Mouse (Mus musculus): ENCODE data around the gene Aqr. TPM values are rescaled to one million over a fixed set of nuclear protein-coding genes. Genes with fewer than 3 reads are reported as not detected.
"Not testable (repeated sequence)": the region's sequence is repeated elsewhere in the genome, so short reads cannot be mapped to it uniquely, and the experiment has no call there.

Aqr gene
- 45.2 and 49.9 TPM in 2 replicates for polyA plus RNA-seq (2016; fragmentation: Nextera tagmentation; extraction: Ambion mirVana)

DNA sequence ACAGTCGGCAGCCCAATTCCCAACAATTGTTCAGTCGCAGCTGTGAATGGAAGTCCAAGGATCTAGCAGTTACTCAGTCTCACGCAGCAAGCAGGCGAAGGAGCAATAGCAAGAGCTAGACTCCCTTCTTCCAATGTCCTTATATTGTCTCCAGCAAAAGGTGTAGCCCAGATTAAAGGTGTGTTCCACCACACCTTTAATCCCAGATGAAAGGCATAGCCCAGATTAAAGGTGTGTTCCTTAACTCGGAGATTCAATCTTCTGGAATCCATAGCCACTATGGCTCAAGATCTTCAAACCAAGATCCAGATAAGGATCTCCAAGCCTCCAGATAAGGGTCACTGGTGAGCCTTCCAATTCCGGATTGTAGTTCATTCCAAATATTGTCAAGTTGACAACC is at the start of gene Aqr:
Gene Aqr, minus strand, starts transcription at position 101 of the 400 bp plus-strand sequence.
- not testable (repeated sequence) for H3K4me3 ChIP-seq; H3K27me3 ChIP-seq (ENCODE audit: low read depth, poor library complexity, severe bottlenecking); H3K27ac ChIP-seq (replicated peaks); H3K9me3 ChIP-seq (replicated peaks); DNase-seq (ENCODE audit: low spot score); H3K36me3 ChIP-seq; H3K4me1 ChIP-seq
- WGBS = 88% methylated on average over 1 of the region's 6 CpGs

DNA sequence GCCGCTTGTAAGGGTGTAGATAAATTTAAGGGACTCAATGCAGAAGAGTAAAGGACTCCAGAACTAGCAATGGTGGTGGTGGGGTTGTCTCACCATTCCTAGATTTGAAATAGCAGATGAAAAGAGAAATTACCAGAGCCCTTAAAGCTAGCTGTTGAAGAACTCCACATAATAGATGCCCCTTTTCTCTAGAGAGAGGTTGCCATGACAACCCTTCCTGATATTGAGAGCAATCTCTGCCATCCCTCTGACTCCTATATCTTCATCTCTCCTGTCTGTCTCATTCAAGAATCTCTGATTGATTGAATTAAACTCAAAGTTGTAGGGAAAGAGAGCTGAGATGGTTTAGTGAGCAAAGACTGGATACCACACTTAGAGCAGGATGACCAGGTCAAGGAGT is 49.7 kb upstream of the Aqr start:
- no peak overlapping the region for H3K27ac ChIP-seq (replicated peaks)
- H3K4me3 ChIP-seq = no peak overlapping the region
- DNase-seq (ENCODE audit: low spot score) = no peak
- 0 out of 2 replicates have a peak, but pooled peaks cover 4% of the 10 kb centered on the region for H3K4me1 ChIP-seq
- no peaks in the 10 kb centered on the region for H3K9me3 ChIP-seq (replicated peaks)
- no peaks in the 10 kb centered on the region for H3K36me3 ChIP-seq
- 83% methylated on average over 1 of the region's 1 CpGs for WGBS
- no peaks in the 10 kb centered on the region for H3K27me3 ChIP-seq (ENCODE audit: low read depth, poor library complexity, severe bottlenecking)

DNA sequence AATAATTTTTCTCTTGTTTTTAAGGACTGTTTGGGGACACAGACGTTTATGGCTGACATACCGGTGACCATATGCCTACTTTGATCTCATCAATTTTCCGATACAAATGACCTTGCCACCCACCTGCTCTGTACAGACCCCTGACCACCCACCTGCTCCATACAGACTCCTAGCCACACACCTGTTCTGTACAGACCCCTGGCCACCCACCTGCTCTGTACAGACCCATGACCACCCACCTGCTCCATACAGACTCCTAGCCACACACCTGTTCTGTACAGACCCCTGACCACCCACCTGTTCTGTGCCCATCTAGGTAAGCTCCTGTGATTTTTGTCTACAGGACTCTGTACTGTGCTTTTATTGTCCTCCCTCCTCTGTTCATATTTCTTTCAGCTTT is 48.8 kb upstream of the Aqr start:
- 93% methylated on average over 3 of the region's 3 CpGs for WGBS
- H3K4me3 ChIP-seq = no peak overlapping the region
- H3K36me3 ChIP-seq = no peaks in the 10 kb centered on the region
- no peak for DNase-seq (ENCODE audit: low spot score)
- H3K9me3 ChIP-seq (replicated peaks) = no peaks in the 10 kb centered on the region
- H3K27ac ChIP-seq (replicated peaks) = no peak overlapping the region
- H3K27me3 ChIP-seq (ENCODE audit: low read depth, poor library complexity, severe bottlenecking) = no peaks in the 10 kb centered on the region
- H3K4me1 ChIP-seq = 0 out of 2 replicates have a peak, but pooled peaks cover 4% of the 10 kb centered on the region

DNA sequence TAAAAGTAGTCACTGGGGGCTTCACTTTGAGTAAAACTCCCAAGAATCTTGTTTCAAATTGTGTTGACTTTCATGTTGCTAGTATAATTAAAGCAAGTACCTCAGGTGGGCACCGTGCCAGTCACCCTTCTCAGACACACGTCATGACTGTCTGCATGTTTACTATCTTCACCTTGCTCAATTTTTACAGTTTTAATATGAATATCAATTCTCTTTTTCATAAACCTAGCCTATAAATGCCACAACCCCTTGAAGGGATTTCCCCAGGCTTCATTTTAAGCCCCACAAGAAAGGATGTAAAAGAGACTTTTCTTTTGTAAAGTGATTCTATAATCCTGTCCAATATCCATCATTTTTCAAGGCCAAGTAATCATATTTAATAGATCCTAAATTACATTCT is 44.4 kb upstream of the Aqr start:
- H3K4me1 ChIP-seq = no peaks in the 10 kb centered on the region
- H3K4me3 ChIP-seq = no peak overlapping the region
- WGBS = 89% methylated on average over 2 of the region's 2 CpGs
- H3K36me3 ChIP-seq = no peaks in the 10 kb centered on the region
- no peaks in the 10 kb centered on the region for H3K27me3 ChIP-seq (ENCODE audit: low read depth, poor library complexity, severe bottlenecking)
- H3K9me3 ChIP-seq (replicated peaks) = no peaks in the 10 kb centered on the region
- no peak for DNase-seq (ENCODE audit: low spot score)
- no peak overlapping the region for H3K27ac ChIP-seq (replicated peaks)

DNA sequence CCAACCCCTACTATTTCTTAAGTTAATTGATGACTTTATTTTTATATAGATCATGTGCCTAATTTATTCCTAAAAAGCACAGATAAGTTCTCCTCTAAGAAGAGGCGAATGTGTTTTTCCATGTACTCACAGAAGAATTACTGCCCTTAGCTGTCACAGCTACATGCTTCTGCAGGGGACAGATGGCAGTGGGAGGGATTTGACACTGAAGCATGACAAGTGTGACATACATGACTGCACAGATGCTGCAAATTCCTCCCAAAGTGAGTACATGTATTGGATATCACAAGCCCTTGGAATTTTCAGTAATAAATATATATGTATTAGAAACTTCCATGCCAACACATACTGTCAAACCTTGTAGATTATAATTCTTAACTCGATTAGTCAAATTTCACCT is 41.8 kb upstream of the Aqr start:
- WGBS = 92% methylated on average over 2 of the region's 2 CpGs
- no peak for DNase-seq (ENCODE audit: low spot score)
- Histone ChIP-seq H3K9me3 (replicated peaks) (no peaks in the 10 kb centered on the region), H3K4me3 (no peak overlapping the region), H3K27me3 (ENCODE audit: low read depth, poor library complexity, severe bottlenecking) (0 out of 2 replicates have a peak, but pooled peaks cover 3% of the 10 kb centered on the region), H3K27ac (replicated peaks) (no peak overlapping the region), H3K36me3 (no peaks in the 10 kb centered on the region), H3K4me1 (no peaks in the 10 kb centered on the region)

DNA sequence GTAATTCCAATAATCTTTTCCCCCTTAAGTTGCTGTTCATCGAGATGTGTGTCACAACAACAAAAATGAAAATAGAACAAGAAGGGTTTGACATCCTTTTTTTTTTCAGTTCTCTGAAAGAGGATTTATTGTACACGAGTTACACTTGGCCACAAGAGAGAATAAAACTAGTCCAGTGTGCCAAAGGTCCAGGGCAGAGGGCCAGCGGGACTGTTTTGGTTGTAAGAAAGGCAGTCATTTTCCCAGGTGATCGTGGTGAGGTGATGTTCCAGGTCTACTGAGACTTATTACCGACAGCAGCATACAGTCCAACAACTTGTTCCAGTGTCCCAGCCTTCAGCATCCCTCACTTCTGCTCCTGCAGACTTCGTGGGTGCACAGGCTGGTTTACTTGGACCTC is 18.2 kb upstream of the Aqr start:
- 72% methylated on average over 6 of the region's 6 CpGs for WGBS

DNA sequence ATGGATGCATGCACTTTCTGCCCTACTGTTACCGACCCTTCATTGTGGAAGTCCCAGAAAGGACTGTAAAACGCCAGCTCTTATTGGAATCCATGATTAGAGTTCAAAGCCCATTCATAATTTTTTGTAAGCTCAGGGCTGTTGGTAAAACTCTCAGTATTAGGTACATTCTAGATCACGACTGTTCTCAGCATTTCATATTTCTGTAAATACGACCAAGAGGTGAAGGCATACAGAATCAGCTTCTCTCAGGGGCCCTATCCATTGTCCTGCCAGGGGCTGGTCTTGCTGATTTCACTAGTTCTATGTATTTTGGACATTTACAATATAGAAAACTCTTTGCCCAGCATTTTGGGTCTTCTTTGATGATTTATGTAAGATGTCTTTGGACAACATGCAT is 14.8 kb upstream of the Aqr start:
- Histone ChIP-seq H3K36me3 (peaks cover 9% of the 10 kb centered on the region), H3K27ac (replicated peaks) (peak overlapping the region; percentile 95), H3K9me3 (replicated peaks) (no peaks in the 10 kb centered on the region), H3K4me3 (peak overlapping the region; percentile 85), H3K4me1 (peaks cover 17% of the 10 kb centered on the region), H3K27me3 (ENCODE audit: low read depth, poor library complexity, severe bottlenecking) (no peaks in the 10 kb centered on the region)
- WGBS = 38% methylated on average over 4 of the region's 4 CpGs
- DNase-seq (ENCODE audit: low spot score) = no peak

More for the DNA sequence above, 18.2 kb upstream of the Aqr start:
- H3K9me3 ChIP-seq (replicated peaks) = no peaks in the 10 kb centered on the region
- no peak for DNase-seq (ENCODE audit: low spot score)
- no peak overlapping the region for H3K27ac ChIP-seq (replicated peaks)
- no peak overlapping the region for H3K4me3 ChIP-seq
- H3K27me3 ChIP-seq (ENCODE audit: low read depth, poor library complexity, severe bottlenecking) = no peaks in the 10 kb centered on the region
- H3K36me3 ChIP-seq = no peaks in the 10 kb centered on the region
- H3K4me1 ChIP-seq = peaks cover 11% of the 10 kb centered on the region

DNA sequence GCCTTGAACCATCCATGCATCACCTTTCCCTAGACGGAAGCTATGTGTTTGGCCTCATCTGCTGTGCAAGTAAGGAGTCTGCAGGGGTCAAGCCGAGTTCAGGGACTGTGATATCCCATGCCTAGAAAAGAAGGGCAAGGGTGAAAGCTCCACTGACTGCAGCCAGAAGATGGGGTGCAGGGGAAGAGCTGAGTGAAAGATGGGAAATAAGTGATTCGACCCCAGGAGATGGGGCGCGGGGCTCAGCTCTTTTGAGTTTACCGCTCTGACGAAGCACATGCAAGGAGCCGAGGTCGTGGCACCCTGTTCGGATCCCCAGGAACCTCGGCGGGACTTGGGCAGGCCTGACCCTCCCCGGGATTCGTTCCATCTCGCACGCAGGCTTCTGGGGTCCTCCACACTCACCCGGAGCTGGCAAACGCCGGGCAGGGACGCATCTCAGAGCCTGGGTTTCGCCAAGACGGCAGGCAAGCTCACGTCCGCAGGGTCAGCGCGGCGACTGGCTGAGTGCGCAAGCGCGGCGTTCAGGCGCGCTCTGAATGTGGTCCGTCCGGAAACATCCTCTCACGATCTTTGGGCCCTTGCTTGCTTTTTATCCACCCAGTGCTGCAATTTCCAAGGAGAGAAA is 14.2 kb upstream of the Aqr start, which contains the start of gene Zfp770:
Gene Zfp770, minus strand, starts transcription at position 538 of the 628 bp plus-strand sequence.
- H3K4me1 ChIP-seq = peaks cover 17% of the 10 kb centered on the region

DNA sequence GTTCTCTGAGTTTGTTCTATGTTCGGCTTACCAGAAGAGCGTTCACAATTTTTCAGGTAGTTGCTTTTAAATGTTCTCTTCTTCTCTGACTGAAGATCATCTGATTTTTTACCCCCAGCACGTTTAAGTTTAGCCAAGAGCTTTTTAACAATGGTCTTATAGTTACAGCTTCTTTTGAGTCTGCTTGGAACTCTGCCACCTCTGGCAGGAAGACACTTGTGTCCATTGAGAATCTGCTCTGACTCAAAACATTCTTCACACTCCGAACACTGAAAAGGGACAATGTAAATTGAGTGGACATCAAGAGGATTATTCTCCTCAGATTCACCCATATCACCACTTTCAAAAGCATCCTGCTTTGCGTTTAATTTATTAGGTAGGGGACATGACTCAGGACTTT is 9.6 kb upstream of the Aqr start:
- Histone ChIP-seq H3K9me3 (replicated peaks) (no peaks in the 10 kb centered on the region), H3K36me3 (peaks cover 41% of the 10 kb centered on the region), H3K4me1 (peaks cover 14% of the 10 kb centered on the region), H3K4me3 (no peak overlapping the region), H3K27me3 (ENCODE audit: low read depth, poor library complexity, severe bottlenecking) (no peaks in the 10 kb centered on the region), H3K27ac (replicated peaks) (no peak overlapping the region)
- no peak for DNase-seq (ENCODE audit: low spot score)
- WGBS = 91% methylated on average over 5 of the region's 5 CpGs

More for the DNA sequence above, 14.2 kb upstream of the Aqr start, which contains the start of gene Zfp770:
- H3K36me3 ChIP-seq = peaks cover 14% of the 10 kb centered on the region
- H3K27me3 ChIP-seq (ENCODE audit: low read depth, poor library complexity, severe bottlenecking) = no peaks in the 10 kb centered on the region
- peak within 1 kb of the TSS; percentile 85 for H3K4me3 ChIP-seq
- H3K9me3 ChIP-seq (replicated peaks) = no peaks in the 10 kb centered on the region
- peak within 1 kb of the TSS; percentile 95 for H3K27ac ChIP-seq (replicated peaks)
- DNase-seq (ENCODE audit: low spot score) = peak; percentile 85
- under 1% methylated on average over 36 of the region's 36 CpGs for WGBS

DNA sequence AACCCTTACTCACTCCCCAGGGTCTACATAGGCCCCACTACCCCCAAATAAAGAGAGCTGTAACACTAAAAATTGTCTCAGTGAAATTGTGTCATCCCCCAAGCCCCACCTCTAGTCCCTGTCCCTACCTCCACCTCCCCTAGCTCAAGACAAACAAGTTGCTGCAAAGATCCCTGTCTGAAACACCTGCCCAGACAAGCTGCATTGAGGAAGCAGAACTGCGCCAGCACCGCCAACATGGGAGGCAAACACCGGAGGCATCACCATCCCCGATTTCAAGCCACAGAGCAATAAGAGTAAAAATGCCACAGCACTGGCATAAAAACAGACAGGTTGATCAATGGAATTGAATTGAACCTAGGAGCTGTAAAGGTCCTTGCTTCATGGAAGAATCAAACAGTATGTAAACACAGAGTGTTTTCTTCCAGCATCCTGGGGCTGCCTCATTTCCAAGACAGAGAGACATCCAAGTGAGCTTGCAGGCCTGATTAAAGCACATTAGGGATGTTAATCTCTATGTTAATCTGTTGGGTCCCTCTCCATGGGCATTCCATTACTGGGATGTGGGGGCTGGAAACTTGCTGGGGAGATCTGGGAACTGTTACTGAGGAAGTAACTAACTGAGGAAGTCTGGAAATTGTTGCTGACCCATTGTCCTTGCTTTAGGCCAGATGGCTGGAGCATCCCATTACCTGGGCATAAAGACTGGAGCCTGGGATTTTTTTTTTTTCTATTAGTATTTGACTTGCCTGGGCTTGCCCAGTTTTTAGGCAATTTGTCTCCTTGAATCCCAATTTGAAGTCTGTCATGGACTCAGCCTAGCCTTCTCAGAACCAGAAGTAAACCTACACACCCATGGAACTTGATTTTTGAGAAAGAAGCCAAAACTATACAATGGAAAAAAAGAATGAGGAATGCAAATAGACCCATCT is 8.8 kb downstream of the Aqr start:
- WGBS = 32% methylated on average over 4 of the region's 4 CpGs
- no peaks in the 10 kb centered on the region for H3K27me3 ChIP-seq (ENCODE audit: low read depth, poor library complexity, severe bottlenecking)
- H3K4me1 ChIP-seq = peaks cover 12% of the 10 kb centered on the region
- H3K27ac ChIP-seq (replicated peaks) = no peak overlapping the region
- no peaks in the 10 kb centered on the region for H3K36me3 ChIP-seq
- no peaks in the 10 kb centered on the region for H3K9me3 ChIP-seq (replicated peaks)
- DNase-seq (ENCODE audit: low spot score) = no peak
- no peak overlapping the region for H3K4me3 ChIP-seq

DNA sequence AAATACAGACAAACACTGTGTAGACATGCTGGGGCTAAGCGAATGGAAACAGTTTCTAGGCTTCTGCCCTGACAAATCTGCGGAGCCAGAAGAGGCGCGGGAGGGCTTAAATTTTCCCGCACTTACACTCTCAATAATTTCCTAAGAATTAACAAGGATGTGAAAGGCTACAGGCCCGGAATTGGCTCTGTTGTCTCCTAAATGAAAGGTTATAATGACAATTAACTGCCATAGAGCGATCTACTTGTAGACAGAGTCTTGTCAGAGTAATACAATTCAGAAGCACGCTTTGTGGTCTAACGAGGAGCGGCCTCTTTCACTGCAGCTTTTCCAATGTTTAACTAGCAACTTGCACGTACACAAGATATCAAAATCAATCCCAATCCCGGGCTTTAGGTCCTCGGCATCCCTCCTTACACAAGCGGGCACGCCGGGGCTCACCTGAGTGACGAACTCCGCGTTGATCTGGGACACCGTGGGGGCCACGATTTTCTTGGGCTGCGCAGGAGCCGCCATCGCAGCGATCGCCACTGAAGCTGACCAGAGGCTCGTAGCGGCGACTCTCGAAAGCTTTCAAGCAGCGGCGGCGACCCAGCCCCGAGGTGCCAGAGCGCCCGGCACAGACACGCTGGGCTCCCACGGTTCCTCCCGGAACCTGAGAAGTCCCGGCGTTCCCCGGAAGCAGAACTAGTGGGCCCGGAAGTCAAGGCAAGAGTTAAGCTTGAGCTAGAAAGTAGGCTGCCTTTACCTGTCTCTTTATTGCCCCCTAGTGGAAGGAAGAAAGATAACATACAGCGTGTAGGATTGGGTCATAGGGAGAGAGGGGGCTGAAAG is 12.0 kb downstream of the Aqr start:
- DNase-seq (ENCODE audit: low spot score) = peak; percentile 84

DNA sequence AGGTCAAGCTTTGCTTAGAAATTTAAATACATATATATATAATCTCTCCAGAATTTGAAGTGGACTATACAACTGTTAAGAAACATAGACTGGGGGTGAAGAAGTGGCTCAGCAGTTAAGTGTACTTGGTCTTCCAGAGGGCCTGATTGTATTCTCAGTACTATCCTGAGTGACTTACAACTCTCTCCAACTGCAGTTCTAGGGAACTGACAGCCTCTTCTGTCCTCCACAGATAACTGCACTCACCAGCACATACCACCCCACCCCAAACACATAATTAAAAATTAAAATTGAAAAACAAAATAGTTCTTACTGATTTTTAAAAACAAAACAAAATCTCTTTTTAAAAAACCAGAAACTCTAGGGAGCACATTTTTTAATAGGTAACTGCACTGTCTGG is 13.6 kb downstream of the Aqr start:
- peaks cover 12% of the 10 kb centered on the region for H3K4me1 ChIP-seq
- no peak overlapping the region; the same call in 1 of the 2 replicates for H3K4me3 ChIP-seq
- H3K27ac ChIP-seq (replicated peaks) = no peak overlapping the region
- no peaks in the 10 kb centered on the region for H3K9me3 ChIP-seq (replicated peaks)
- H3K27me3 ChIP-seq (ENCODE audit: low read depth, poor library complexity, severe bottlenecking) = no peaks in the 10 kb centered on the region
- DNase-seq (ENCODE audit: low spot score) = no peak
- H3K36me3 ChIP-seq = peaks cover 37% of the 10 kb centered on the region

More for the DNA sequence above, 12.0 kb downstream of the Aqr start:
- Histone ChIP-seq H3K4me3 (peak overlapping the region; percentile 93), H3K27ac (replicated peaks) (peak overlapping the region; percentile 90), H3K9me3 (replicated peaks) (no peaks in the 10 kb centered on the region), H3K27me3 (ENCODE audit: low read depth, poor library complexity, severe bottlenecking) (no peaks in the 10 kb centered on the region), H3K4me1 (peaks cover 12% of the 10 kb centered on the region), H3K36me3 (peaks cover 25% of the 10 kb centered on the region)
- under 1% methylated on average over 44 of the region's 44 CpGs for WGBS

Data from midbrain, embryonic 10.5 days (tissue).